Mouse (Mus musculus) C2C12 (cell line): ENCODE data around the gene Erf.

Source experiments
- CEBPB ChIP-seq: IDR thresholded peaks from one replicate; pipeline ENCODE4 v1.6.1; 2011; ENCODE audit warnings: low read depth, mild to moderate bottlenecking, control low read depth, moderate library complexity
- CTCF ChIP-seq: IDR thresholded peaks from one replicate; pipeline ENCODE4 v1.5.1; 2011; ENCODE audit not compliant: control insufficient read depth, insufficient read depth, insufficient read length
- MAX ChIP-seq: IDR thresholded peaks from one replicate; pipeline ENCODE4 v1.6.1; 2011; ENCODE audit warnings: mild to moderate bottlenecking, control low read depth
- MYOD1 ChIP-seq: IDR thresholded peaks from one replicate; pipeline ENCODE4 v1.6.1; 2011; ENCODE audit warnings: low read depth; ENCODE audit not compliant: control insufficient read depth, insufficient read length
- MYOG ChIP-seq: IDR thresholded peaks from one replicate; pipeline ENCODE4 v1.6.1; 2011; ENCODE audit not compliant: control insufficient read depth, insufficient read length; ENCODE audit errors: extremely low read depth
- USF1 ChIP-seq: IDR thresholded peaks from one replicate; pipeline ENCODE4 v1.6.1; 2011; ENCODE audit warnings: low read depth, mild to moderate bottlenecking, control low read depth, moderate library complexity

GRCm38 (mm10) chr7:25246759-25247137 is 3.8 kb downstream of the Erf start:
- no peak for TF ChIP-seq CTCF
- no peak for TF ChIP-seq MYOG
- no peak for TF ChIP-seq MYOD1
- no peak for TF ChIP-seq MAX
- TF ChIP-seq USF1, result no peak
- no peak for TF ChIP-seq CEBPB
